Mouse (Mus musculus) ES-Bruce4 (cell line): ENCODE results near the gene Creld2. TPM values are rescaled to one million over a fixed set of nuclear protein-coding genes. Genes with fewer than 3 reads are reported as not detected.
A peak's percentile ranks its signal among the peaks of the same experiment; 100 is the strongest.

Experiments
- H3K27ac ChIP-seq: 2 replicates; pipeline ENCODE4 v1.5.1; 2012; ENCODE audit warnings: low read length, inconsistent platforms; ENCODE audit not compliant: insufficient read depth
- H3K27me3 ChIP-seq: 2 replicates; pipeline ENCODE4 v1.6.1; 2012; ENCODE audit warnings: mild to moderate bottlenecking, low read length, inconsistent platforms; ENCODE audit not compliant: control insufficient read depth, poor library complexity, insufficient read depth, severe bottlenecking
- H3K36me3 ChIP-seq: 2 replicates; pipeline ENCODE4 v1.6.1; 2012; ENCODE audit warnings: inconsistent platforms, mild to moderate bottlenecking, low read length, moderate library complexity; ENCODE audit not compliant: control insufficient read depth, poor library complexity, insufficient read depth, severe bottlenecking
- H3K4me1 ChIP-seq: one replicate; pipeline ENCODE4 v1.8.1; 2011; ENCODE audit warnings: low read length; ENCODE audit not compliant: control insufficient read depth, insufficient read depth
- H3K4me3 ChIP-seq: 2 replicates; pipeline ENCODE4 v1.5.1; 2011; ENCODE audit warnings: low read depth, mild to moderate bottlenecking, low read length
- H3K9ac ChIP-seq: 2 replicates; pipeline ENCODE4 v1.6.1; 2012; ENCODE audit warnings: low read depth, mild to moderate bottlenecking, inconsistent platforms; ENCODE audit not compliant: poor library complexity, severe bottlenecking
- H3K9me3 ChIP-seq: replicated peaks from 2 replicates; pipeline ENCODE4 v1.6.1; 2012; ENCODE audit warnings: mild to moderate bottlenecking, low read length, inconsistent platforms; ENCODE audit not compliant: control insufficient read depth, poor library complexity, insufficient read depth, severe bottlenecking
- CTCF ChIP-seq: IDR thresholded peaks from one replicate; pipeline ENCODE4 v1.8.1; 2011; ENCODE audit warnings: low read depth, low read length
- EP300 ChIP-seq: IDR thresholded peaks from 2 replicates; pipeline ENCODE4 v1.6.1; 2011; ENCODE audit warnings: low read depth, low read length; ENCODE audit not compliant: insufficient read depth
- POLR2A ChIP-seq: IDR thresholded peaks from one replicate; pipeline ENCODE4 v1.8.1; 2011; ENCODE audit warnings: low read length; ENCODE audit not compliant: insufficient read depth
- polyA plus RNA-seq: library from polyadenylated mRNA; stranded (reverse); fragments of >200 nt; gene quantifications from 2 replicates; pipeline ENCODE4 v1.2.4, GENCODE M21; 2011; ENCODE audit warnings: low read depth; ENCODE audit not compliant: missing spikeins, insufficient read depth, insufficient read length

Creld2 gene
- polyA plus RNA-seq, 1 experiment = 40.2 TPM

DNA sequence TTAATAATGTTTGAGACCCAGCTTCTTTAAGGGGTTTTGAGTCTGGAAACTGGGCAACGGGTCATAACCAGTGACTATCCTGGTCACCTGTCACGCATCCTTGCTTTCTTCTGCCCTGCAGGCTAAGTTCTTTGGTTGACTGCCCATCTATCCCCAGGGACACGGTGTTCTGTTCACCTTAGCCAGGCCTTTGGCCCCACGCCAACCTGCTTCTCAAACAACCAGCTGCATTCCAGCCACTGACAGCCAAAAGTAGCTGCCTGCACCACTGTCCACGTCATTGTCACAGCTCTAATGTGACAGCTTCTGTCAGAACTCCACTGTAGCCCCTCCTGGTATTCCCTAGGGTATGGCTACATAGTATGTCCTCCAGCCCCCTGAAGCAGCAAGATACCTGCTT lies 12.0 kb downstream of the Creld2 start:
- Histone ChIP-seq H3K4me3 (no peak overlapping the region), H3K27ac (no peak overlapping the region), H3K36me3 (no peaks in the 10 kb centered on the region), H3K9me3 (no peaks in the 10 kb centered on the region), H3K4me1 (peaks cover 2% of the 10 kb centered on the region), H3K9ac (no peak overlapping the region), H3K27me3 (no peaks in the 10 kb centered on the region)
- TF ChIP-seq CTCF (no peak), EP300 (no peak), POLR2A (no peak)

DNA sequence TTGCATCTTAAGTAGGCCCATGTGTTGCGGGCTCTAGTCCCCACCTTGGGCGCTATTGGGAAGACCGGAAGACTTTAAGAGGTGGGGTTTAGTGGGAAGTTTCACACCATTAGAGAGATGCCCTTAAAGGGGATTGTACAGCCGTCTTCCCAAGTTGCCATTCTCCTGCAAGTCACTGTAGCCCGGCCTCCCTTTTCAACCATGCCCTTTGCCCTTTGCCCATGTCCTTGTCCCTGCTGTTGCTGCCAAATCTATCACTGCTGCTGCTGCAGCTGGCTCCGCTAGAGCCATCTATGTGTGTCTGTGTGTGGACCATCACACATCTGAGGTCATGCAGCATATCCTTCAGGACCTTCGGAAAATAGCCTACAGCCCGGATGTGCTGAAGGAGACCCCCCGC lies 13.1 kb downstream of the Creld2 start:
- H3K27me3 ChIP-seq = no peaks in the 10 kb centered on the region
- peaks cover 2% of the 10 kb centered on the region for H3K4me1 ChIP-seq
- H3K9ac ChIP-seq = no peak overlapping the region
- no peak overlapping the region for H3K4me3 ChIP-seq
- H3K9me3 ChIP-seq = no peaks in the 10 kb centered on the region
- no peak overlapping the region for H3K27ac ChIP-seq
- H3K36me3 ChIP-seq = no peaks in the 10 kb centered on the region
- no peak for TF ChIP-seq EP300
- TF ChIP-seq CTCF = no peak
- no peak for TF ChIP-seq POLR2A

DNA sequence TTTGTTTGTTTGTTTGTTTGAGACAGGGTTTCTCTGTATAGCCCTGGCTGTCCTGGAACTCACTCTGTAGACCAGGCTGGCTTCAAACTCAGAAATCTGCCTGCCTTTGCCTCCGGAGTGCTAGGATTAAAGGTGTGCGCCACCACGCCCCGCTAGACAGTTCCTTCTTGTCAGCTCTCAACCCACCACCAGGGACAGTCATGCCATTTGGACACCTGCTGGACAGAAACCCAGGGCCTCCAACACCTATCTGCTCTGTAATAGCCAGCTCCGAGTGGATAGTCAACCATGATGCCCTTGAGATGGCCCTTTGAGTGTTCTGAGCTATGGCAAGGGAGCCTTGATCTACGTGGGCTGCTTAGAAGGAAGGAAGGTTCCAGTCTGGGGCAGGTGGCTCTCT lies 16.6 kb downstream of the Creld2 start:
- Histone ChIP-seq H3K36me3 (no peaks in the 10 kb centered on the region), H3K4me1 (peaks cover 6% of the 10 kb centered on the region), H3K4me3 (no peak overlapping the region), H3K27ac (peak overlapping the region; percentile 53; the same call in 1 of the 2 replicates), H3K9me3 (no peaks in the 10 kb centered on the region), H3K27me3 (no peaks in the 10 kb centered on the region), H3K9ac (peak overlapping the region; percentile 31)
- TF ChIP-seq CTCF (peak; percentile 15), EP300 (no peak), POLR2A (no peak)

DNA sequence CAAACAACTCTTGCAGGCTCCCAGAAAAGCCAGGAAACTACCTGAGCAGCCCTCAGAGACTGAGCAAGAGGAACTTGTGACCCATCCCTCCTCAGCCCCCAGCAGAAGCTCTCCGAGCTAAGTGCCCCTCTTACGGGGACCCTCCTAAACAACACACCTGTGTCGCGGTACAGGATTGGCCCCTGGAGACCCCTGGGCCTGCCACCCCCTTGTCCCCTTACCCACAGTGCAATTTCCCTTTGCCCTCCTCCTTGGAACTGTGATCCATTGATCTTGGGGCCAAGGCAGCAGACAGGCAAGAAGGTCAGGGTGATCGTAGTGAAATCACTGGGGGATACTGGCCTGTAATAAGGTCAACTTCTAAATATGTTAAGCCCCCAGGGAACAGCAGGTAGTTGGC lies 17.1 kb downstream of the Creld2 start:
- H3K9ac ChIP-seq = peak overlapping the region; percentile 31
- peak overlapping the region; percentile 66 for H3K4me3 ChIP-seq
- no peaks in the 10 kb centered on the region for H3K9me3 ChIP-seq
- no peaks in the 10 kb centered on the region for H3K36me3 ChIP-seq
- no peaks in the 10 kb centered on the region for H3K27me3 ChIP-seq
- peak overlapping the region; percentile 53 for H3K27ac ChIP-seq
- no peak for TF ChIP-seq POLR2A
- TF ChIP-seq EP300 = no peak
- TF ChIP-seq CTCF = no peak
- peaks cover 6% of the 10 kb centered on the region for H3K4me1 ChIP-seq

DNA sequence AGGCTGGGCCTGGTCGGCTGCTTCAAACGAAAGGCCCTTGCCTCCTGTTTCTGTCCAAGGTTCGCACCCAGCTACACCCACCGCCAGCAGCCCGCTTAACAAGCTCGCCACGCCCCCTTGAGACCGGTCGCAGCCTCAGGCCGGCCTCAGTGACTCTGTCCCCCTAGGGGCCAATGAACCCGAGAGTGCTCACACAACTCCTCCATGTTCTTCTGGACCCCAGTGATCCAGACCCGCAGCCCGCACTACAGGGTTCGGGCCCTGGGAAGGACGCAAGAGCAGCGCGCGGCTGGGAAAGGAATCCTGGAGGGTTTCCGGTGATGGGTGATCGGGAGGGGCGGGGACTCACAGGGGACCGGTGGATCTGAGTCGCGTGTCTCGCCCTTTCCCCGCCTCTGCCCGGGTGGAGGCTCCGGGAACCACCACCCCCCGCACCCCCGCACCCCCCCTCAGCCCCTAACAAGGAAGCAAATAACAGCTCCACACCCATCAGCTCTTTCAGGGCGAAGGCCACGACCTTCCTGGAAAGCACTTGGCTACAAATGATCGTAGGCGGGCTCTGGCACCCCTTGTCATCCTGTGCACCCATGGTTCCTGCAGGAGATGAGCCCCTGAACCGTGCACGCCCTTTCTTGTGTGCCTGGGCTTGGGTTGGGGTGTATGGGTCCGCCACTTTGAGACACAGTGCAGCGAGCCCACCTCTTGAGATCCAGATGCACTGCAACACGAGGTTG lies 17.9 kb downstream of the Creld2 start:
- H3K4me1 ChIP-seq = peaks cover 6% of the 10 kb centered on the region
- H3K27me3 ChIP-seq = no peaks in the 10 kb centered on the region
- peak overlapping the region; percentile 76 for H3K27ac ChIP-seq
- TF ChIP-seq EP300 (peak; percentile 49; the same call in 1 of the 2 replicates), CTCF (no peak)
- peak overlapping the region; percentile 66 for H3K4me3 ChIP-seq
- no peaks in the 10 kb centered on the region for H3K9me3 ChIP-seq
- peak overlapping the region; percentile 31 for H3K9ac ChIP-seq
- H3K36me3 ChIP-seq = no peaks in the 10 kb centered on the region

DNA sequence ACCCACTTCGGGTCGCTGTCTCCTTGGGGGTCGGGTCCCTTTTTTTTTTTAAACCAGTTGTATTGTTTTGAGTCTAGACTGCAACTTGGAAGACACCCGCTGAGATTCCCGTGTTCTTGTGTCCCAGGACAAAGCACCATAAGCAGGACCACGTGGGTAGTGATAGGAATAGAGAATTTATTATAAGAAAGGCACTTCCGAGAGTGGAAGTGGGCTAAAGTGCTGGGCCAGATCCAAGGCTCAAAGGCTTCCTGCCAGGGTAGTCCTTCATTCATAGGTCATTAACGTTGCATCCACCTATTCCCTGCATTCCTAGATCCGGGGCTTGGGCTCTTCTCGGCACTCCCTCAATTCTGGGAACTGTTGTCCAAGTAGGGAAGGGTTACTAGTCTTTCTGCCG lies 18.5 kb downstream of the Creld2 start:
- H3K36me3 ChIP-seq = no peaks in the 10 kb centered on the region
- TF ChIP-seq EP300 (no peak), POLR2A (no peak), CTCF (no peak)
- no peaks in the 10 kb centered on the region for H3K27me3 ChIP-seq
- H3K4me1 ChIP-seq = peaks cover 5% of the 10 kb centered on the region
- H3K9me3 ChIP-seq = no peaks in the 10 kb centered on the region
- H3K27ac ChIP-seq = peak overlapping the region; percentile 84
- peak overlapping the region; percentile 42 for H3K4me3 ChIP-seq
- peak overlapping the region; percentile 31; the same call in 1 of the 2 replicates for H3K9ac ChIP-seq
